In genomic region chr12:30069321-30069720, GRCm38 (mm10) we compare ENCODE assay signal across 24 mouse cellular contexts.
DNase-seq lines count a peak whose midpoint lies in the region; ATAC-seq lines count a peak whose summit lies in the region.
"Had no signal": no experiment of that assay in that cellular context is flagged by ENCODE, and none has a peak within 500 bp of the region (broad histone marks: within the 10 kb centered on the region; RNA-seq: fewer than 3 reads in every experiment).

No protein-coding gene starts in this region.

- WGBS in kidney, embryonic 15.5 days = 33% methylated on average over 2 of the region's 2 CpGs

- H3K9ac ChIP-seq in kidney, embryonic 15.5 days = no peak overlapping the region
- H3K9ac ChIP-seq: forebrain, embryonic 15.5 days; heart, embryonic 12.5 days; liver, embryonic 14.5 days; lung, embryonic 14.5 days; neural tube, embryonic 12.5 days had no signal

- H3K4me3 ChIP-seq in kidney, embryonic 15.5 days (replicated peaks) = no peak overlapping the region
- H3K4me3 ChIP-seq: embryonic facial prominence, embryonic 10.5 days; forebrain, embryonic 15.5 days; heart, embryonic 12.5 days; neural tube, embryonic 12.5 days had no signal

- peak; percentile 67 for ATAC-seq in kidney, embryonic 15.5 days (replicated peaks; ENCODE audit: low FRiP score)
- ATAC-seq: forebrain, embryonic 15.5 days; hindbrain, postnatal 0 days; Patski had no signal

- H3K27me3 ChIP-seq in kidney, embryonic 15.5 days = no peaks in the 10 kb centered on the region
- H3K27me3 ChIP-seq: CH12.LX; forebrain, embryonic 15.5 days; heart, embryonic 12.5 days; neural tube, embryonic 12.5 days had no signal

- H3K27ac ChIP-seq in kidney, embryonic 15.5 days = no peak overlapping the region
- H3K27ac ChIP-seq: embryonic facial prominence, embryonic 10.5 days; forebrain, embryonic 15.5 days; hindbrain, postnatal 0 days; liver, embryonic 14.5 days; neural tube, embryonic 12.5 days had no signal

- H3K4me1 ChIP-seq in kidney, embryonic 15.5 days = peaks cover 9% of the 10 kb centered on the region
- H3K4me1 ChIP-seq: forebrain, embryonic 15.5 days; neural tube, embryonic 12.5 days had no signal

- H3K36me3 ChIP-seq in kidney, embryonic 15.5 days = no peaks in the 10 kb centered on the region
- H3K36me3 ChIP-seq: embryonic facial prominence, embryonic 10.5 days; forebrain, embryonic 15.5 days; G1E; heart, embryonic 12.5 days; neural tube, embryonic 12.5 days had no signal

- no peaks in the 10 kb centered on the region for H3K9me3 ChIP-seq in kidney, embryonic 15.5 days (replicated peaks)
- H3K9me3 ChIP-seq: embryonic facial prominence, embryonic 10.5 days; forebrain, embryonic 15.5 days; heart, embryonic 12.5 days; neural tube, embryonic 12.5 days had no signal

- DNase-seq in ovary, adult 18-20 months (ENCODE audit: low spot score) = peak; percentile 44
- DNase-seq in ovary, postnatal 14 days (ENCODE audit: low spot score) = no peak
- DNase-seq in kidney, postnatal 4 days = peak; percentile 70 to 72
- DNase-seq in gastrocnemius, adult 18-20 months (ENCODE audit: low spot score) = no peak
- DNase-seq in cerebellum, postnatal 10 days = no peak
- DNase-seq in embryo, embryonic 10 days (ENCODE audit: low spot score) = no peak
- DNase-seq: adrenal gland, adult 2 months; B cell, adult 2 months; cerebellum, adult 9-10 months; gastrocnemius, postnatal 14 days; heart, adult 18-20 months; heart, postnatal 10 days; lung, embryonic 14.5 days; midbrain, embryonic 14.5 days had no signal

- H3K4me2 ChIP-seq in kidney, embryonic 15.5 days = no peak overlapping the region
- H3K4me2 ChIP-seq: forebrain, embryonic 15.5 days; heart, embryonic 12.5 days; lung, embryonic 14.5 days; neural tube, embryonic 12.5 days had no signal

Comparison
In these comparisons a context has a peak if more than half of its experiments do, and no peak if none do; other contexts are left out.
1. DNase-seq: peak in ovary, adult 18-20 months (single experiment) and kidney, postnatal 4 days (2 of 2); none in ovary, postnatal 14 days (single experiment), gastrocnemius, adult 18-20 months (single experiment), cerebellum, postnatal 10 days (0 of 2) and embryo, embryonic 10 days (single experiment).